Mouse (Mus musculus) frontal cortex, postnatal 14 days (tissue): ENCODE data around the gene Usp25.

Experiments used
- DNase-seq, 2 experiments: peaks; one replicate each; pipeline ENCODE4 v3.0.0; 2022; ENCODE audit warnings: low spot score in 2 of 2

The Usp25 gene

GRCm38 (mm10) chr16:77140651-77141050 is 127.1 kb downstream of the Usp25 start:
- no peak for DNase-seq

- DNase-seq, result no peak
These were observed 133.3 kb downstream of the Usp25 start for GRCm38 (mm10) chr16:77146801-77147200.

- DNase-seq, result no peak
These were observed 136.8 kb downstream of the Usp25 start for GRCm38 (mm10) chr16:77150338-77150737.

- no peak for DNase-seq
These were observed 137.4 kb downstream of the Usp25 start for GRCm38 (mm10) chr16:77150884-77151283.

- DNase-seq, result no peak
These were observed 138.8 kb downstream of the Usp25 start for GRCm38 (mm10) chr16:77152288-77152687.

- DNase-seq, result no peak
These were observed 139.8 kb downstream of the Usp25 start for GRCm38 (mm10) chr16:77153216-77153715.

GRCm38 (mm10) chr16:77153815-77154214 is 140.3 kb downstream of the Usp25 start:
- no peak for DNase-seq

- DNase-seq, result no peak
These were observed 141.3 kb downstream of the Usp25 start for GRCm38 (mm10) chr16:77154831-77155230.
